Mouse (Mus musculus) midbrain, embryonic 15.5 days (tissue): ENCODE data around the gene Rpl3. TPM values are rescaled to one million over a fixed set of nuclear protein-coding genes. Genes with fewer than 3 reads are reported as not detected.

Experiments used
- ATAC-seq: fragments of 200-750 bp; cut with Nextera tagmentation; replicated peaks from 2 replicates; pipeline ENCODE4 v1.8.0; 2017; ENCODE audit warnings: moderate TSS enrichment
- H3K27ac ChIP-seq: fragments of 300-500 bp; sonication (generic); 2 replicates; pipeline ENCODE4 v1.5.1; 2015; ENCODE audit warnings: mild to moderate bottlenecking, inconsistent platforms
- H3K27me3 ChIP-seq: fragments of 300-500 bp; sonication (generic); replicated peaks from 2 replicates; pipeline ENCODE4 v1.6.1; 2015; ENCODE audit warnings: inconsistent platforms
- H3K36me3 ChIP-seq: fragments of 300-500 bp; sonication (generic); replicated peaks from 2 replicates; pipeline ENCODE4 v1.6.1; 2015; ENCODE audit warnings: inconsistent platforms
- H3K4me1 ChIP-seq: fragments of 300-500 bp; sonication (generic); 2 replicates; pipeline ENCODE4 v1.6.1; 2015; ENCODE audit warnings: inconsistent platforms
- H3K4me2 ChIP-seq: fragments of 300-500 bp; sonication (generic); 2 replicates; pipeline ENCODE4 v1.6.1; 2015; ENCODE audit warnings: inconsistent platforms, mild to moderate bottlenecking, moderate library complexity
- H3K4me3 ChIP-seq: fragments of 300-500 bp; sonication (generic); 2 replicates; pipeline ENCODE4 v1.5.1; 2015; ENCODE audit warnings: mild to moderate bottlenecking, inconsistent platforms
- H3K9ac ChIP-seq: fragments of 300-500 bp; sonication (generic); 2 replicates; pipeline ENCODE4 v1.6.1; 2015; ENCODE audit warnings: mild to moderate bottlenecking, inconsistent platforms
- H3K9me3 ChIP-seq: fragments of 300-500 bp; sonication (generic); 2 replicates; pipeline ENCODE4 v1.6.1; 2016; ENCODE audit warnings: inconsistent platforms
- WGBS: fragments of 180-500 bp; shearing (Covaris S2); methylation state at CpG from one replicate; pipeline ENCODE4 v1.1.7; 2015; ENCODE audit warnings: mixed read lengths; 5-methylcytosine and 5-hydroxymethylcytosine counted together
- polyA plus RNA-seq: library from polyadenylated mRNA; unstranded; fragments of >200 nt; fragmentation: Nextera tagmentation; extraction: Ambion mirVana; gene quantifications from 2 replicates; pipeline ENCODE4 v1.2.1, GENCODE M21; 2015

Rpl3 gene
- polyA plus RNA-seq, 1 experiment from 2014 or later: 525 TPM

DNA sequence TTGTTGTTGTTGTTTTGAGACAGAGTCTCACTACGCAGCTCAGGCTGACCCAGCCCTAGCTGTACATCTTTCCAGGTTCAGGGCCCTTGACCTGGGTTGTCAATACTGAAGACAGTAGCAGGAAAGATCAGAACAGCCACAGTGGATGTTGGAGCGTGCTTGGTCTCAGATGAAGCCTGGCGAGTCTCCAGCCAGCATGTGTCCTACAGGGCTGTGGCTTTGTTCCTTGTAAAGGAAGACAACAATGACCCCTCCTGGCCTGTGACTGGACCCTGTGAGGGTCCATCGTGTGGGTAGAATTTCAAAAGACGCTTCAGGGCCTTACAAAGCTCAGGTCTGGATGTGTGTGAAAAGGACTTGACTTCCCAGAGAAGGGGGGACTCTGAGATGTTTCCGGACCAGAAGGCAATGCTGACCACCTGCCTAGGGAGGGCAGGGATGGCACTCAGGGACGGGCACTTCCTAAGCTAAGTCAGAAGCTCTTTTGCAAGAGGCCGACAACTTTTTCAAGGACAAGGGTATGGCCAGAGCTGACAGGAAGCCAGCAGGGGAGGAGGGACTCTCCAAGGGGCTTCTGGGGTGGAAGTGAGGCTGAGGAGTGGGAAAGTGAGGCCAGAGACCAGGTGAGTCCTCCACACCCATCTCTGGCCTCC, 38.2 kb downstream of the Rpl3 start:
- Histone ChIP-seq H3K9me3 (no peaks in the 10 kb centered on the region), H3K4me3 (no peak overlapping the region), H3K27me3 (no peaks in the 10 kb centered on the region), H3K36me3 (no peaks in the 10 kb centered on the region), H3K9ac (no peak overlapping the region), H3K4me1 (no peaks in the 10 kb centered on the region), H3K27ac (no peak overlapping the region), H3K4me2 (no peak overlapping the region)
- ATAC-seq: no peak
- WGBS: 64% methylated on average over 8 of the region's 8 CpGs

DNA sequence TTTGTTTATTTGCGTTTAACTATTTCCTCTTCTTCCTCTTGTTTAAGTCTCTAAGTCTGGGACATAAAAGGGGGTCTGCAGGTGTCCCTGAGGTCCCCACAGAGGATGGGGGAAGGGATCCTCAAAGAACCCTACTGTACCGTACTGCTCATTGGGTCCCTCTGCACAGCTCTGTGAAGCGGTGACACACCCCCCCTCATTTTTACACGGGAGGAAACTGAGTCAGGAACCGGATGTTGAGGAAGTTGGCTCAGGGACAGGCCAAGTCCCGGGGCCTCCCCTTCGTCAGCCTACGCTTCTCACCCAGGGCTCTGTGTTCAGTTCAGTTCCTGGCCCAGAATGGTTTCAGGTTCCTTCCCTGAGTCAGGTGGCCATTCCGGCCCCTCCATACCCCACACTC, 39.9 kb downstream of the Rpl3 start:
- Histone ChIP-seq H3K27me3 (no peaks in the 10 kb centered on the region), H3K9ac (no peak overlapping the region), H3K9me3 (no peaks in the 10 kb centered on the region), H3K4me1 (no peaks in the 10 kb centered on the region), H3K27ac (no peak overlapping the region), H3K4me3 (no peak overlapping the region), H3K4me2 (no peak overlapping the region), H3K36me3 (no peaks in the 10 kb centered on the region)
- no peak for ATAC-seq
- WGBS: 87% methylated on average over 9 of the region's 9 CpGs

DNA sequence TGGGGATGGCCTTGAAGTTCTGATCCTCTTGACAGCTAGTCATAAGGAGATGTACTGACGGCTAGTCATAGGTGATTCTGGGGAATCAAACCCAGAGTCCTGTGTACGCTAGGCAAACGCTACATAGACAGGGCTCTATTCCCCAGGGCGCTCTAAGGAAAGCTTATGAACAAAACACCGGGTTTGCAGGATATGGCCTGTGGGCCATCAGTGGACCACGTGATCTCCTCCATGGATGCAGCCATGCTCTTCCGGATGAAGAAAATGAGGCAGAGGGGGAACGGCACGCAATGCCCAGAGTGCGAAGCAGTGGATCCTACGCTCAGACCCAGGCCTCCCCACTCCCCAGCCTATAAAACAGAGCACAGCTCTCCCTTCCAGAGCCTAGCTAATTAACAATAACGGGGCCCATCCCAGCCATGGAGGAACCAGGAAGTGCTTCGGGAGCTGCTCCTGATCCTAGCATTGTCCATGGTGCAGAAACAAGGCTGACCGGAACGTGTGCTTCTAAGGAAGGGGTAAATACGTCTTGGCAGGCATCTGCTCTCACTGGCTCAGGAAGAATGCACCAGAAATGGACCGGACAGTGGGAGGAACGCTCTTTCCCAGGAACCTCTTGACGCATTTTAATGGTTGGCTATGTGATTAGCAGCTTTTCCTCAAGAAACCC, 40.4 kb downstream of the Rpl3 start:
- Histone ChIP-seq H3K4me2 (no peak overlapping the region), H3K27me3 (no peaks in the 10 kb centered on the region), H3K27ac (no peak overlapping the region), H3K4me3 (no peak overlapping the region), H3K9ac (no peak overlapping the region), H3K36me3 (no peaks in the 10 kb centered on the region), H3K9me3 (no peaks in the 10 kb centered on the region), H3K4me1 (no peaks in the 10 kb centered on the region)
- WGBS: 74% methylated on average over 19 of the region's 19 CpGs
- no peak for ATAC-seq

DNA sequence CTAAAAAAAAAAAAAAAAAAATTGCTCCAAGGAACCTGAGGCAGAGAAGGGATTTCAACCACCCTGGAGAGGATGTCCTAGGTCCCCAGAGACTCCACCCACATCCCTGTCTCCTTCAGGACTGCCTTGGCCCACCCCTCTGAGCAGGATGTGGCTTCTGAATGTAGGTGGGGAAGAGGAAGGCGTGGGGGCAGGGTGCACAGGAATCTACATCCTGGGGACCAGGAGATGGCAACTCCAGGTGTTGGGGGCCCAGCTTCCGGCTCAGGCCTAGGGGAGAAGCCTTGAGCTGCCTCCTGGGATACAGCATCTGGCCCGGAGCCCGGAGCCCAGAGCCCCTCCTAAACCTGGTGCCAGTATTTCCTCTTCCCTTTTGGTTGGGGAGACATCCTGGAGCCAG, 41.6 kb downstream of the Rpl3 start:
- no peak for ATAC-seq
- Histone ChIP-seq H3K4me2 (no peak overlapping the region), H3K27me3 (no peaks in the 10 kb centered on the region), H3K9ac (no peak overlapping the region), H3K4me3 (no peak overlapping the region), H3K36me3 (no peaks in the 10 kb centered on the region), H3K27ac (no peak overlapping the region), H3K4me1 (no peaks in the 10 kb centered on the region), H3K9me3 (no peaks in the 10 kb centered on the region)
- WGBS: 87% methylated on average over 4 of the region's 4 CpGs

DNA sequence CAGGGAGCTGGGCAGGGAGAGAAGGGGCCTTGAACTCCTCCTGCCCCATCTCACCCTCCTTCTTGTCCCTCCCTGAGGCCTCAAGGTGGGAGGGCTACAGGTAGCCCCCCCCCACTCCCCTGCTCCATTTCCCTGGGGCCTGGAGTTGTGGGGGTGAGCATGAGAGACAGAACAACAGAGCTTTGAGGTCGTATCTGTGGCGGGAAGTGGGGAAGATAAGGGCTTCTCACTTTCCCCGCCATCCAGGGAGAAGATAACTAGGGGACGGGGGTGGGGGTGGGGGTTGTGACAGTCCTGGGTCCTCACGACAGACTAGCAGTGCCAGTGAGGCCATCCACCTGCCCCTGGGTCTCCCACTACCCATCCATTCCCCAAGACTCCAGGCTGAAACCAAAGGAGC, 43.7 kb downstream of the Rpl3 start:
- H3K27ac ChIP-seq: no peak overlapping the region
- no peaks in the 10 kb centered on the region for H3K4me1 ChIP-seq
- no peak overlapping the region for H3K9ac ChIP-seq
- no peaks in the 10 kb centered on the region for H3K27me3 ChIP-seq
- no peaks in the 10 kb centered on the region for H3K36me3 ChIP-seq
- 63% methylated on average over 5 of the region's 5 CpGs for WGBS
- H3K9me3 ChIP-seq: no peaks in the 10 kb centered on the region
- ATAC-seq: no peak
- H3K4me2 ChIP-seq: no peak overlapping the region
- no peak overlapping the region for H3K4me3 ChIP-seq

DNA sequence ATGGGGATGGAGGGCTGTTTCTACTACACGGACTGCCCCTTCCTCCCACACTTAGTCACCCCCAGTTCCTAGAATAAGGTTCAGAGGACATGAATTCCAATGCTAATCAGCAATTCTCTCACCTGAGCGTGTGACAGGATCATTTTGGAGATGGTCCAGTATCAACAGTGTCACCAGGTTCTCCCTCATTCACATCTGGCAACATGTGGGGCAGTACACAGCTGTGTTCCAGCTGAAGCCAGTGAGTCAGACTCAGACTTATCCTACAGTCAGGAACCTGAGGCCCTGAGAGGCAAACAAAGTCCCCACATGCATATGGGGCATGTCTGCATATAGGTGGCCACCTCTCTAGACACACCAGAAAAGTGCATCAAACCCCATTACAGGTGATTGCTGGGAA, 44.4 kb downstream of the Rpl3 start:
- no peaks in the 10 kb centered on the region for H3K36me3 ChIP-seq
- no peaks in the 10 kb centered on the region for H3K9me3 ChIP-seq
- no peak for ATAC-seq
- H3K9ac ChIP-seq: no peak overlapping the region
- no peak overlapping the region for H3K4me2 ChIP-seq
- H3K27ac ChIP-seq: no peak overlapping the region
- H3K27me3 ChIP-seq: no peaks in the 10 kb centered on the region
- no peak overlapping the region for H3K4me3 ChIP-seq
- WGBS: 89% methylated on average over 2 of the region's 2 CpGs
- H3K4me1 ChIP-seq: no peaks in the 10 kb centered on the region

DNA sequence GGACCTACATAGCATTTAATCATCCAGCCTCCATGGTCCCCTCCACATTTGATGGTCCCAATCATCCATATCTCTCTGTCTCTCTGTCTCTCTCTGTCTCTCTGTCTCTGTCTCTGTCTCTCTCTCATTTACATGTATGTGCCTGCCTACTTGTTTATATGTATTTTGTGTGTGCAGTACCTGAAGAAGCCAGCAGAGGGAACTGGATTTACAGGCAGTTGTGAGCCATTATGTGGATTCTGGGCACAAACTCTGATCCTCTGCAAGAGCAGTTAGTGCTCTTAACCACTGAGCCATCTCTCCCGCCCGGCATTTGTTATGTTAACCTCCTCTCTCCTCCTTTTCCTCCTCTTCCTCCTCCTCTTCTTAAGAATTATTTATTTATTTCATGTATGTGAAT, 45.9 kb downstream of the Rpl3 start:
- no peak overlapping the region for H3K4me3 ChIP-seq
- ATAC-seq: no peak
- no peaks in the 10 kb centered on the region for H3K36me3 ChIP-seq
- no peaks in the 10 kb centered on the region for H3K27me3 ChIP-seq
- no peaks in the 10 kb centered on the region for H3K4me1 ChIP-seq
- no peaks in the 10 kb centered on the region for H3K9me3 ChIP-seq
- WGBS: 95% methylated on average over 2 of the region's 2 CpGs
- H3K9ac ChIP-seq: no peak overlapping the region
- no peak overlapping the region for H3K4me2 ChIP-seq
- no peak overlapping the region for H3K27ac ChIP-seq

DNA sequence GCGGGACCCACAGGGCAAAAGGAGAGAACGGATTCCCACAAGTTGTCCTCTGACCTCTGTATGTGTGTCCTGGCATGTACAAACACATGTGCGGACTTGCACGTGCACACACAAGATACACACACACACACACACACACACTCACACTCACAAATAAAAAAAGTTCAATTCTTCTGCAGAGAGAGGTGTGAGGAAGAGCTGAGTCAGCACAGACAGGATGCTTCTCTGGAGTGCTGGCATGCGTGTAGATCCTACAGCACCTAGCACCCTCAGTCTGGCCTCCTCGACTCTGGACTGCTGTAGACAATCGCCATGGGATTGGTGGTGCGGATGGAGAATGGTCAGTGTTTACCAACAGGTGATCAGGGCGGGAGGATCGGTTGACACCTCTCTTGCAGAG, 47.4 kb downstream of the Rpl3 start:
- Histone ChIP-seq H3K9me3 (no peaks in the 10 kb centered on the region), H3K4me3 (no peak overlapping the region), H3K27ac (no peak overlapping the region), H3K36me3 (no peaks in the 10 kb centered on the region), H3K4me2 (no peak overlapping the region), H3K9ac (no peak overlapping the region), H3K4me1 (no peaks in the 10 kb centered on the region), H3K27me3 (no peaks in the 10 kb centered on the region)
- 95% methylated on average over 10 of the region's 10 CpGs for WGBS
- ATAC-seq: no peak

DNA sequence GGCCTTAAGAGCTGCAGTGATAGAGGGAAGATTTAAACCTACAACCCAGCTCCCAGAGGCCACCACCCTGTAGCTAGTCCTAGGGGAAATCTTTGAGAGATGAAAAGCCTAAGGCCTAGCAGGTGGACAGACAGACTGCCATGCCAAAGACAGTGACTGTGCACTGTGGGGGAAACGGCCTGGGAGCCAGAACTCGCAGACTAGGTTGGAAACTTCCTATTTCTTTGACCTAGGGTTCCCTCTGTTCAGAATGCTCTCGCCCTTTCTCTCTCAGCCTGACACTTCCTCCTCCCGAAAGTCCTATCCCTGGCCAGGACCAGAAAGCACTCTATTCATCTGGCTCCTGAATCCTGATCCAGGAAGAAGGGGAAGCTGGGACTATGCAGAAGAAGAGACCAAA, 49.5 kb downstream of the Rpl3 start:
- ATAC-seq: no peak
- Histone ChIP-seq H3K9ac (no peak overlapping the region), H3K36me3 (no peaks in the 10 kb centered on the region), H3K4me2 (no peak overlapping the region), H3K9me3 (no peaks in the 10 kb centered on the region), H3K4me3 (no peak overlapping the region), H3K27me3 (no peaks in the 10 kb centered on the region), H3K27ac (no peak overlapping the region), H3K4me1 (no peaks in the 10 kb centered on the region)
- WGBS: 79% methylated on average over 4 of the region's 4 CpGs

DNA sequence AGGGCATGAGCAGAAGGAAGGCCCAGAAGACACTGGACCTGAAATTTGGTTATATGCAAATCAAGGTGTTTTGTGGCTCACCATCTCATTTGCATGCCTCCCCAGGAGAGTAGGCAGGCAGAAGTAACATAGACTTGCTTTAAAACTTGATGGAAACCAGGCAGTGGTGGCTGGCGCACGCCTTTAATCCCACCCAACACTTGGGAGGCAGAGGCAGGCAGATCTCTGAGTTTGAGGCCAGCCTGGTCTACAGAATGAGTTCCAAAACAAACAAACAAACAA, 53.6 kb downstream of the Rpl3 start:
- 96% methylated on average over 2 of the region's 2 CpGs for WGBS
- Histone ChIP-seq H3K27ac (no peak overlapping the region), H3K36me3 (no peaks in the 10 kb centered on the region), H3K9me3 (no peaks in the 10 kb centered on the region), H3K4me2 (no peak overlapping the region), H3K9ac (no peak overlapping the region), H3K4me3 (no peak overlapping the region), H3K27me3 (no peaks in the 10 kb centered on the region), H3K4me1 (no peaks in the 10 kb centered on the region)
- ATAC-seq: no peak

DNA sequence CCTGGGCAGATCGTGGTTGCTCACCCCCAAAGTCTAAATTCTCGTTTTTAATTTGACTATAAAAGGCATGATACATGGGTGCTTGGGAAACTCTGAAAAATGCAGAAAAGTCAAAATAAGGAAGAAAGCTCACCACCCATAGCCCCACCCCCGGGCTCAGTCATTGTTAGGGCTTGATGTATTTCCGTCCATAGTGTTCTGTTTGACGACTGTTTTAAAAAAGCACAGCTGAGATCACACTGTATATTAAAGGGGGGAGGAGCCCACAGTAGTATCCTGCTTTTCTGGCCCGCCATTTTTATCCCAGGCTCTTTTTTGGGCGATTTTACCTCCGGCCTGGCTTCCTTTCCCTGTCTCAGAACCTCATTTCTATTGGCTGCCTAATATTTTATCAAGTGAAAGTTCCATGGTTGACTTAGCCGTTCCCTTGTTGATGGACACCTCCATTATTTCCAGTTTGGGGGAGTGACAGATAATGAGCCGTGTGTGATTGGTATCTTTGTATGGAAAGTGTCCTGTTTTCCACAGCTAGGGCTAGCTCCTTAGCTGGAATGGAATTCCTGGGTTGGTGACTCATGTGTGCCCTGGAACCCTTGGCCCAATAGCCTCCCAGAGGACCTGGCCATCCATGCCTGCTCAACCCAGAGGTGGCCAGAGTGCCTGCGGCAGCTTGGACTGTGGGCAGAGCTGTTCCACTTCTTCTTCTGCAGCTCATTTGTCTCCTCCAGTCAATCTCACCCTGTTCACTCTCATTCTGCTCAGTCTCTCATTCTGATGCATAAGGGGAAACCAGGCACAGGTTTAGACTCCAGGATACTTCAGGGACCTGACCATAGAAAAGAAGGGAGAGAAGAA, 54.2 kb downstream of the Rpl3 start:
- no peak for ATAC-seq
- no peak overlapping the region for H3K9ac ChIP-seq
- no peaks in the 10 kb centered on the region for H3K4me1 ChIP-seq
- 83% methylated on average over 11 of the region's 11 CpGs for WGBS
- no peaks in the 10 kb centered on the region for H3K9me3 ChIP-seq
- no peak overlapping the region for H3K27ac ChIP-seq
- H3K4me3 ChIP-seq: no peak overlapping the region
- no peaks in the 10 kb centered on the region for H3K36me3 ChIP-seq
- no peaks in the 10 kb centered on the region for H3K27me3 ChIP-seq
- no peak overlapping the region for H3K4me2 ChIP-seq

DNA sequence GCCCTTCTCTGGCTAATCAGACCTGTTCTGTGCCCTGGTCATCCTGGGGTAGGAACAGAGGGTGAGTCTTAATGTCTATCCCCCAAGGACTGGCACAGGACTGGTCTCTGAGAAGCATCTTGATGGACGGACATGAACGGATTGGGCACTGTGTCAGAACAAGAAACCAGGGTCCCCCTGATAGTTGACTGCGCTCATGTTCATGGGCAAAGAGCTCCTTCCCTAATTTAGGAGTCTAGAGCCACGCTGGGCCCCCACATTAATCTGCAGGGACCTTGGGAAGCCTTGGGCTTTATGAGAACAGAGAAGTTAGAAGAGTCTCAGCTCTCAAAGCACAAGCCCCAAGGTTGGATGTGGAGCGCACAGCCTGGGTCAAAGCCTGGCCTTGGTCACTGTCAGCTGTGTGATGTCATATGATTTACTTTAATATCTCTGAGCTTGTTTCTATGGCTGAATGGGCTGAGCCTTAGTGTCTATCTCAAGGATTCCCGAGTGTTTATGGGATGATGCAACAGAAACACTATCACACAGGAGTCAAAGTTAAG, 56.3 kb downstream of the Rpl3 start:
- ATAC-seq: no peak
- no peaks in the 10 kb centered on the region for H3K9me3 ChIP-seq
- H3K4me1 ChIP-seq: no peaks in the 10 kb centered on the region
- H3K36me3 ChIP-seq: no peaks in the 10 kb centered on the region
- H3K4me3 ChIP-seq: no peak overlapping the region
- H3K27me3 ChIP-seq: no peaks in the 10 kb centered on the region
- H3K4me2 ChIP-seq: no peak overlapping the region
- no peak overlapping the region for H3K9ac ChIP-seq
- 84% methylated on average over 6 of the region's 6 CpGs for WGBS
- no peak overlapping the region for H3K27ac ChIP-seq
